Mouse (Mus musculus): ENCODE data around the gene Aldh3a2.

DNA sequence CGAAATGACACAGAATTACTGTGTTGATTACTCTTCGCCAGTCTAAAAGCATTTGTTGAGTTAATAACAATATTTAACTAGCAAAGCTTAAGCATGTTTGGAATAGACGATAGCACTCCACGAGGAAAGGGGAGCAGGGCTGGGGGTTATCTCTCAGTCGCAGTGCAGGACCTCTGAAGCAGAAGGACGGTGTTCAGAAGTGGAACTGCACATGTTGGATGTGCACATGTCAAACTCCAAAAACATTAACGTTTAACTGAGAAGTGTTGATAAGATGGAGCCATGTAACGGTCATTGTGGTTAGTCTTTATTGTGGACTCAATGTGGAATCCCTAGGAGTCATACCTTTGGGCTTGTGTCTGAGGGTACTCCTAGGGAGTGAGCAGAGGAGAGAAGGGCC, 7.8 kb upstream of the Aldh3a2 start:
- no peak for TF ChIP-seq CTCF (conservative IDR thresholded peaks at IDR 0.05; ENCODE audit: low read length)
- no peak for TF ChIP-seq POU5F1 (IDR thresholded peaks at IDR 0.05; ENCODE audit: borderline replicate concordance, low read length)

Measured in E14TG2a.4 (cell line).